Mouse (Mus musculus) cerebellum, adult 2 months (tissue): Measurements from ENCODE around the gene Nrf1. TPM values are rescaled to one million over a fixed set of nuclear protein-coding genes. Genes with fewer than 3 reads are reported as not detected.

Experiments
- DNase-seq, 2 experiments: peaks; one replicate each; pipeline ENCODE4 v3.0.0; 2021
- H3K27ac ChIP-seq: fragments of 200-500 bp; 2 replicates; pipeline ENCODE4 v1.5.1; 2012; ENCODE audit warnings: low read length, control low read depth, inconsistent platforms; ENCODE audit not compliant: insufficient read depth
- H3K27me3 ChIP-seq: fragments of 200-500 bp; 2 replicates; pipeline ENCODE4 v1.6.1; 2012; ENCODE audit warnings: inconsistent platforms, mild to moderate bottlenecking, low read length, moderate library complexity; ENCODE audit not compliant: control insufficient read depth, insufficient read depth
- H3K4me1 ChIP-seq: fragments of 200-500 bp; 2 replicates; pipeline ENCODE4 v1.6.1; 2011; ENCODE audit warnings: low read length; ENCODE audit not compliant: control insufficient read depth, insufficient read depth
- H3K4me3 ChIP-seq: fragments of 200-500 bp; replicated peaks from 2 replicates; pipeline ENCODE3; 2011; ENCODE audit warnings: mild to moderate bottlenecking, low read depth, low read length, control low read depth; ENCODE audit not compliant: insufficient read depth
- CTCF ChIP-seq: fragments of 200-500 bp; IDR thresholded peaks from 2 replicates; pipeline ENCODE4 v1.5.1; 2011; ENCODE audit warnings: low read depth, mild to moderate bottlenecking, control low read depth, low read length, moderate library complexity, borderline replicate concordance; ENCODE audit not compliant: insufficient read depth
- POLR2A ChIP-seq: fragments of 200-500 bp; IDR thresholded peaks from 2 replicates; pipeline ENCODE4 v1.6.1; 2011; ENCODE audit warnings: low read length, control low read depth, borderline replicate concordance; ENCODE audit not compliant: insufficient read depth
- WGBS: fragments of 180-500 bp; shearing (Covaris S2); methylation state at CpG from one replicate; pipeline ENCODE4 v1.1.7; 2018; 5-methylcytosine and 5-hydroxymethylcytosine counted together
- polyA plus RNA-seq: library from polyadenylated mRNA; depleted of rRNA; stranded (reverse); fragments of >200 nt; gene quantifications from 2 replicates; pipeline ENCODE4 v1.2.3, GENCODE M21; 2012

The Nrf1 gene
- polyA plus RNA-seq, 1 experiment = 29.6 TPM

GRCm38 (mm10) chr6:30137227-30137626 lies 89.4 kb downstream of the Nrf1 start:
- H3K4me3 ChIP-seq = no peak overlapping the region
- WGBS = 92% methylated on average over 2 of the region's 2 CpGs
- DNase-seq = no peak
- no peak overlapping the region for H3K27ac ChIP-seq
- no peak for TF ChIP-seq CTCF
- no peak for TF ChIP-seq POLR2A
- H3K27me3 ChIP-seq = no peaks in the 10 kb centered on the region
- H3K4me1 ChIP-seq = no peaks in the 10 kb centered on the region

- Histone ChIP-seq H3K4me3 (no peak overlapping the region), H3K27ac (no peak overlapping the region), H3K4me1 (no peaks in the 10 kb centered on the region), H3K27me3 (no peaks in the 10 kb centered on the region)
- TF ChIP-seq CTCF = no peak
- no peak for TF ChIP-seq POLR2A
- DNase-seq = no peak
- WGBS = 70% methylated on average over 7 of the region's 7 CpGs
Measured at GRCm38 (mm10) chr6:30139329-30140045, 91.7 kb downstream of the Nrf1 start.

GRCm38 (mm10) chr6:30143263-30143662 lies 95.5 kb downstream of the Nrf1 start:
- TF ChIP-seq CTCF (no peak), POLR2A (no peak)
- 98% methylated on average over 4 of the region's 4 CpGs for WGBS
- no peaks in the 10 kb centered on the region for H3K27me3 ChIP-seq
- DNase-seq = no peak
- no peaks in the 10 kb centered on the region for H3K4me1 ChIP-seq
- no peak overlapping the region for H3K27ac ChIP-seq
- no peak overlapping the region for H3K4me3 ChIP-seq

GRCm38 (mm10) chr6:30147058-30147457 lies 99.3 kb downstream of the Nrf1 start:
- 74% methylated on average over 7 of the region's 7 CpGs for WGBS
- H3K27ac ChIP-seq = no peak overlapping the region
- no peak overlapping the region for H3K4me3 ChIP-seq
- DNase-seq = no peak
- no peaks in the 10 kb centered on the region for H3K27me3 ChIP-seq
- no peak for TF ChIP-seq CTCF
- no peak for TF ChIP-seq POLR2A
- H3K4me1 ChIP-seq = no peaks in the 10 kb centered on the region

- WGBS = 71% methylated on average over 6 of the region's 6 CpGs
- Histone ChIP-seq H3K4me3 (no peak overlapping the region), H3K27me3 (no peaks in the 10 kb centered on the region), H3K27ac (no peak overlapping the region), H3K4me1 (no peaks in the 10 kb centered on the region)
- DNase-seq = no peak
- TF ChIP-seq CTCF = no peak
Measured at GRCm38 (mm10) chr6:30147753-30148152, 100.0 kb downstream of the Nrf1 start.

- H3K4me1 ChIP-seq = no peaks in the 10 kb centered on the region
- H3K27ac ChIP-seq = no peak overlapping the region
- DNase-seq = no peak
- TF ChIP-seq CTCF = no peak
- no peak for TF ChIP-seq POLR2A
- no peaks in the 10 kb centered on the region for H3K27me3 ChIP-seq
- no peak overlapping the region for H3K4me3 ChIP-seq
- WGBS = 86% methylated on average over 8 of the region's 8 CpGs
Measured at GRCm38 (mm10) chr6:30150471-30150870, 102.7 kb downstream of the Nrf1 start.

- no peak for DNase-seq
- no peaks in the 10 kb centered on the region for H3K27me3 ChIP-seq
- no peaks in the 10 kb centered on the region for H3K4me1 ChIP-seq
- WGBS = 82% methylated on average over 12 of the region's 12 CpGs
- TF ChIP-seq POLR2A (no peak), CTCF (no peak)
- no peak overlapping the region for H3K4me3 ChIP-seq
- H3K27ac ChIP-seq = no peak overlapping the region
Measured at GRCm38 (mm10) chr6:30152163-30152562, 104.4 kb downstream of the Nrf1 start.

- no peak for TF ChIP-seq CTCF
- no peak for TF ChIP-seq POLR2A
- Histone ChIP-seq H3K27ac (no peak overlapping the region), H3K27me3 (no peaks in the 10 kb centered on the region), H3K4me3 (no peak overlapping the region), H3K4me1 (no peaks in the 10 kb centered on the region)
- WGBS = 55% methylated on average over 10 of the region's 10 CpGs
- no peak for DNase-seq
Measured at GRCm38 (mm10) chr6:30152649-30153048, 104.9 kb downstream of the Nrf1 start.

- no peaks in the 10 kb centered on the region for H3K4me1 ChIP-seq
- no peak overlapping the region for H3K27ac ChIP-seq
- H3K4me3 ChIP-seq = no peak overlapping the region
- no peak for DNase-seq
- WGBS = 49% methylated on average over 3 of the region's 3 CpGs
- no peaks in the 10 kb centered on the region for H3K27me3 ChIP-seq
- TF ChIP-seq POLR2A (no peak), CTCF (no peak)
Measured at GRCm38 (mm10) chr6:30153076-30153475, 105.3 kb downstream of the Nrf1 start.
